Mouse (Mus musculus) heart, embryonic 10.5 days (tissue): ENCODE measurements around the gene Tjp1. TPM values are rescaled to one million over a fixed set of nuclear protein-coding genes. Genes with fewer than 3 reads are reported as not detected.
A peak's percentile ranks its signal among the peaks of the same experiment; 100 is the strongest.

Experiments used
- DNase-seq: peaks from one replicate; pipeline ENCODE4 v3.0.0-alpha.2; 2017; ENCODE audit warnings: low spot score
- H3K27ac ChIP-seq: fragments of 300-500 bp; sonication (generic); 2 replicates; pipeline ENCODE4 v1.5.1; 2016; ENCODE audit warnings: mild to moderate bottlenecking
- H3K27me3 ChIP-seq: fragments of 300-500 bp; sonication (generic); 2 replicates; pipeline ENCODE4 v1.6.1; 2016; ENCODE audit warnings: mild to moderate bottlenecking; ENCODE audit not compliant: poor library complexity, insufficient read depth, severe bottlenecking
- H3K36me3 ChIP-seq: fragments of 300-500 bp; sonication (generic); 2 replicates; pipeline ENCODE4 v1.6.1; 2016; ENCODE audit warnings: mild to moderate bottlenecking, moderate library complexity
- H3K4me1 ChIP-seq: fragments of 300-500 bp; sonication (generic); 2 replicates; pipeline ENCODE4 v1.6.1; 2016; ENCODE audit warnings: mild to moderate bottlenecking
- H3K4me3 ChIP-seq: fragments of 300-500 bp; sonication (generic); 2 replicates; pipeline ENCODE4 v1.5.1; 2016; ENCODE audit warnings: mild to moderate bottlenecking, moderate library complexity
- H3K9me3 ChIP-seq: fragments of 300-500 bp; sonication (generic); 2 replicates; pipeline ENCODE4 v1.6.1; 2016; ENCODE audit warnings: mild to moderate bottlenecking, moderate library complexity
- WGBS: fragments of 180-500 bp; shearing (Covaris S2); methylation state at CpG from one replicate; pipeline ENCODE4 v1.1.7; 2016; 5-methylcytosine and 5-hydroxymethylcytosine counted together
- polyA plus RNA-seq: library from polyadenylated mRNA; unstranded; fragments of >200 nt; fragmentation: Nextera tagmentation; extraction: Ambion mirVana; gene quantifications from 2 replicates; pipeline ENCODE4 v1.2.1, GENCODE M21; 2016

Tjp1 gene
- polyA plus RNA-seq, 1 experiment from 2014 or later, result 33.6 TPM

GRCm38 (mm10) chr7:65472048-65472447 lies 55.5 kb downstream of the Tjp1 start:
- Histone ChIP-seq H3K27ac (no peak overlapping the region), H3K27me3 (no peaks in the 10 kb centered on the region), H3K4me3 (no peak overlapping the region), H3K9me3 (no peaks in the 10 kb centered on the region), H3K4me1 (peaks cover 32% of the 10 kb centered on the region), H3K36me3 (no peaks in the 10 kb centered on the region)
- WGBS, result 33% methylated on average over 3 of the region's 3 CpGs
- no peak for DNase-seq

- 79% methylated on average over 6 of the region's 6 CpGs for WGBS
Measured at GRCm38 (mm10) chr7:65471406-65471805, 56.2 kb downstream of the Tjp1 start.

GRCm38 (mm10) chr7:65470214-65470613 lies 57.4 kb downstream of the Tjp1 start:
- Histone ChIP-seq H3K9me3 (no peaks in the 10 kb centered on the region), H3K27me3 (no peaks in the 10 kb centered on the region), H3K4me3 (no peak overlapping the region), H3K4me1 (peaks cover 42% of the 10 kb centered on the region), H3K27ac (peak overlapping the region; percentile 12; the same call in 1 of the 2 replicates), H3K36me3 (no peaks in the 10 kb centered on the region)
- DNase-seq, result no peak
- 33% methylated on average over 8 of the region's 8 CpGs for WGBS

More at GRCm38 (mm10) chr7:65471406-65471805, 56.2 kb downstream of the Tjp1 start:
- no peaks in the 10 kb centered on the region for H3K36me3 ChIP-seq
- H3K4me1 ChIP-seq, result peaks cover 37% of the 10 kb centered on the region
- no peak for DNase-seq
- H3K4me3 ChIP-seq, result no peak overlapping the region
- no peaks in the 10 kb centered on the region for H3K27me3 ChIP-seq
- no peaks in the 10 kb centered on the region for H3K9me3 ChIP-seq
- H3K27ac ChIP-seq, result no peak overlapping the region

- H3K27me3 ChIP-seq, result no peaks in the 10 kb centered on the region
- peaks cover 42% of the 10 kb centered on the region for H3K4me1 ChIP-seq
- no peaks in the 10 kb centered on the region for H3K36me3 ChIP-seq
- H3K4me3 ChIP-seq, result no peak overlapping the region
- peak overlapping the region; percentile 12 for H3K27ac ChIP-seq
- H3K9me3 ChIP-seq, result no peaks in the 10 kb centered on the region
- no peak for DNase-seq
- 13% methylated on average over 6 of the region's 6 CpGs for WGBS
Measured at GRCm38 (mm10) chr7:65469666-65470065, 57.9 kb downstream of the Tjp1 start.

GRCm38 (mm10) chr7:65468191-65468590 lies 59.4 kb downstream of the Tjp1 start:
- Histone ChIP-seq H3K4me1 (peaks cover 42% of the 10 kb centered on the region), H3K4me3 (no peak overlapping the region), H3K27ac (0 out of 2 replicates have a peak overlapping the region, but pooled peaks have one; percentile 23), H3K36me3 (no peaks in the 10 kb centered on the region), H3K27me3 (no peaks in the 10 kb centered on the region), H3K9me3 (no peaks in the 10 kb centered on the region)
- WGBS, result 73% methylated on average over 8 of the region's 8 CpGs
- DNase-seq, result no peak

GRCm38 (mm10) chr7:65467306-65468021 lies 60.1 kb downstream of the Tjp1 start:
- Histone ChIP-seq H3K9me3 (no peaks in the 10 kb centered on the region), H3K4me3 (no peak overlapping the region), H3K4me1 (peaks cover 42% of the 10 kb centered on the region), H3K27ac (no peak overlapping the region), H3K36me3 (no peaks in the 10 kb centered on the region), H3K27me3 (no peaks in the 10 kb centered on the region)
- 62% methylated on average over 4 of the region's 4 CpGs for WGBS
- DNase-seq, result no peak

GRCm38 (mm10) chr7:65466137-65466536 lies 61.4 kb downstream of the Tjp1 start:
- 26% methylated on average over 11 of the region's 11 CpGs for WGBS
- Histone ChIP-seq H3K9me3 (no peaks in the 10 kb centered on the region), H3K27me3 (no peaks in the 10 kb centered on the region), H3K27ac (peak overlapping the region; percentile 36; the same call in 1 of the 2 replicates), H3K4me1 (peaks cover 38% of the 10 kb centered on the region), H3K36me3 (no peaks in the 10 kb centered on the region), H3K4me3 (no peak overlapping the region)
- DNase-seq, result no peak

GRCm38 (mm10) chr7:65464518-65465037 lies 63.0 kb downstream of the Tjp1 start:
- no peaks in the 10 kb centered on the region for H3K27me3 ChIP-seq
- DNase-seq, result no peak
- H3K4me1 ChIP-seq, result peaks cover 25% of the 10 kb centered on the region
- no peak overlapping the region for H3K27ac ChIP-seq
- H3K36me3 ChIP-seq, result no peaks in the 10 kb centered on the region
- no peaks in the 10 kb centered on the region for H3K9me3 ChIP-seq
- 79% methylated on average over 3 of the region's 3 CpGs for WGBS
- no peak overlapping the region for H3K4me3 ChIP-seq

- 70% methylated on average over 4 of the region's 4 CpGs for WGBS
- Histone ChIP-seq H3K9me3 (no peaks in the 10 kb centered on the region), H3K36me3 (no peaks in the 10 kb centered on the region), H3K27ac (no peak overlapping the region), H3K4me3 (no peak overlapping the region), H3K4me1 (peaks cover 28% of the 10 kb centered on the region), H3K27me3 (no peaks in the 10 kb centered on the region)
- DNase-seq, result no peak
Measured at GRCm38 (mm10) chr7:65463438-65463837, 64.1 kb downstream of the Tjp1 start.

- H3K27ac ChIP-seq, result no peak overlapping the region
- WGBS, result 81% methylated on average over 1 of the region's 1 CpGs
Measured at GRCm38 (mm10) chr7:65461412-65461811, 66.2 kb downstream of the Tjp1 start.

GRCm38 (mm10) chr7:65460196-65460595 lies 67.4 kb downstream of the Tjp1 start:
- Histone ChIP-seq H3K36me3 (no peaks in the 10 kb centered on the region), H3K4me1 (peaks cover 7% of the 10 kb centered on the region), H3K9me3 (no peaks in the 10 kb centered on the region), H3K27ac (no peak overlapping the region), H3K4me3 (no peak overlapping the region), H3K27me3 (no peaks in the 10 kb centered on the region)
- WGBS, result 80% methylated on average over 3 of the region's 3 CpGs
- no peak for DNase-seq

More at GRCm38 (mm10) chr7:65461412-65461811, 66.2 kb downstream of the Tjp1 start:
- Histone ChIP-seq H3K9me3 (no peaks in the 10 kb centered on the region), H3K36me3 (no peaks in the 10 kb centered on the region), H3K27me3 (no peaks in the 10 kb centered on the region), H3K4me1 (peaks cover 12% of the 10 kb centered on the region), H3K4me3 (no peak overlapping the region)
- DNase-seq, result no peak

GRCm38 (mm10) chr7:65456031-65456430 lies 71.5 kb downstream of the Tjp1 start:
- no peaks in the 10 kb centered on the region for H3K27me3 ChIP-seq
- H3K4me1 ChIP-seq, result peaks cover 7% of the 10 kb centered on the region
- H3K4me3 ChIP-seq, result no peak overlapping the region
- DNase-seq, result no peak
- no peaks in the 10 kb centered on the region for H3K36me3 ChIP-seq
- no peak overlapping the region for H3K27ac ChIP-seq
- 53% methylated on average over 2 of the region's 2 CpGs for WGBS
- no peaks in the 10 kb centered on the region for H3K9me3 ChIP-seq

GRCm38 (mm10) chr7:65455208-65455607 lies 72.4 kb downstream of the Tjp1 start:
- no peak for DNase-seq
- H3K4me3 ChIP-seq, result no peak overlapping the region
- WGBS, result 86% methylated on average over 3 of the region's 3 CpGs
- no peak overlapping the region for H3K27ac ChIP-seq
- no peaks in the 10 kb centered on the region for H3K36me3 ChIP-seq
- H3K27me3 ChIP-seq, result no peaks in the 10 kb centered on the region
- peaks cover 7% of the 10 kb centered on the region for H3K4me1 ChIP-seq
- H3K9me3 ChIP-seq, result no peaks in the 10 kb centered on the region
